In genomic region chr5:66150706-66151300, GRCm38 (mm10) we compare ENCODE assay signal across 8 mouse cellular contexts. TPM values are rescaled to one million over a fixed set of nuclear protein-coding genes. Genes with fewer than 3 reads are reported as not detected.
DNase-seq lines count a peak whose midpoint lies in the region; ATAC-seq lines count a peak whose summit lies in the region.

No protein-coding gene starts in this region.

- H3K9ac ChIP-seq in heart, embryonic 11.5 days (ENCODE audit: low read depth, low read length): peak overlapping the region; percentile 67; the same call in 1 of the 2 replicates
- H3K9ac ChIP-seq in lung, embryonic 16.5 days (ENCODE audit: low read length): peak overlapping the region; percentile 72

- no peak for ATAC-seq in heart, embryonic 11.5 days (replicated peaks; ENCODE audit: insufficient number of reproducible peaks, low FRiP score, low TSS enrichment)
- peak; percentile 89 for ATAC-seq in lung, embryonic 16.5 days (ENCODE audit: low read depth)

- no peaks in the 10 kb centered on the region for H3K36me3 ChIP-seq in embryonic facial prominence, embryonic 10.5 days (replicated peaks)
- no peaks in the 10 kb centered on the region for H3K36me3 ChIP-seq in heart, embryonic 11.5 days (ENCODE audit: control insufficient read depth, insufficient read depth, low read length)
- no peaks in the 10 kb centered on the region for H3K36me3 ChIP-seq in lung, embryonic 16.5 days (ENCODE audit: control insufficient read depth, insufficient read depth, low read length)

- under 1% methylated on average over 43 of the region's 43 CpGs for WGBS in embryonic facial prominence, embryonic 10.5 days
- WGBS in heart, embryonic 11.5 days (ENCODE audit: insufficient replicate concordance): under 1% methylated on average over 43 of the region's 43 CpGs
- under 1% methylated on average over 43 of the region's 43 CpGs for WGBS in lung, embryonic 16.5 days

- peaks cover 72% of the 10 kb centered on the region for H3K27me3 ChIP-seq in embryonic facial prominence, embryonic 10.5 days (replicated peaks; ENCODE audit: low read depth, poor library complexity, severe bottlenecking)
- H3K27me3 ChIP-seq in heart, embryonic 11.5 days (ENCODE audit: control insufficient read depth, insufficient read depth, low read length): peaks cover 4% of the 10 kb centered on the region; the same call in 1 of the 2 replicates
- peaks cover 5% of the 10 kb centered on the region for H3K27me3 ChIP-seq in lung, embryonic 16.5 days (ENCODE audit: control insufficient read depth, insufficient read depth, low read depth, low read length)

- H3K27ac ChIP-seq in embryonic facial prominence, embryonic 10.5 days (replicated peaks): peak overlapping the region; percentile 79
- H3K27ac ChIP-seq in heart, embryonic 11.5 days (ENCODE audit: low read depth, low read length): no peak overlapping the region
- H3K27ac ChIP-seq in lung, embryonic 16.5 days (ENCODE audit: low read length): peak overlapping the region; percentile 98

- DNase-seq in 416B (ENCODE audit: low read depth): peak; percentile 56
- DNase-seq in adrenal gland, adult (ENCODE audit: inconsistent age in 2 of 2, low spot score in 1 of 2): peak; percentile 86 to 95
- DNase-seq in embryonic facial prominence, embryonic 10.5 days (ENCODE audit: low spot score): peak; percentile 80
- peak; percentile 80 for DNase-seq in kidney, adult 9 months
- DNase-seq in ovary, adult 18-20 months (ENCODE audit: low spot score): peak; percentile 78
- DNase-seq in c-Kit-positive CD71-positive TER-119-positive erythroid progenitor cells, embryonic 14.5 days (ENCODE audit: low spot score): no peak

- H3K4me2 ChIP-seq in heart, embryonic 11.5 days: peak overlapping the region; percentile 85
- H3K4me2 ChIP-seq in lung, embryonic 16.5 days (ENCODE audit: low read depth, low read length): peak overlapping the region; percentile 81

- peaks cover 22% of the 10 kb centered on the region for H3K4me1 ChIP-seq in embryonic facial prominence, embryonic 10.5 days
- no peaks in the 10 kb centered on the region; the same call in 1 of the 2 replicates for H3K4me1 ChIP-seq in heart, embryonic 11.5 days (ENCODE audit: control insufficient read depth, insufficient read depth, low read length)
- 0 out of 2 replicates have a peak, but pooled peaks cover 5% of the 10 kb centered on the region for H3K4me1 ChIP-seq in lung, embryonic 16.5 days (replicated peaks; ENCODE audit: control insufficient read depth, insufficient read depth, low read length)

- H3K9me3 ChIP-seq in embryonic facial prominence, embryonic 10.5 days: no peaks in the 10 kb centered on the region
- no peaks in the 10 kb centered on the region for H3K9me3 ChIP-seq in heart, embryonic 11.5 days (replicated peaks; ENCODE audit: control insufficient read depth, low read length)
- H3K9me3 ChIP-seq in lung, embryonic 16.5 days (ENCODE audit: control insufficient read depth, low read length): no peaks in the 10 kb centered on the region

- peak overlapping the region; percentile 62 for H3K4me3 ChIP-seq in embryonic facial prominence, embryonic 10.5 days
- peak overlapping the region; percentile 50 for H3K4me3 ChIP-seq in heart, embryonic 11.5 days (ENCODE audit: low read depth, low read length)
- peak overlapping the region; percentile 67 for H3K4me3 ChIP-seq in lung, embryonic 16.5 days (ENCODE audit: low read length)

RNA-seq across cellular contexts. Expression of gene Rbm47, which starts 22.1 kb away (rescaled TPM):
- polyA plus RNA-seq in embryonic facial prominence, embryonic 10.5 days (2016; fragmentation: Nextera tagmentation; extraction: Ambion mirVana): 3.2 and 4.4 TPM in 2 replicates
- polyA plus RNA-seq in heart, embryonic 11.5 days (2014; fragmentation: Nextera tagmentation; extraction: Ambion mirVana): 1.1 and 1.8 TPM in 2 replicates
- 39.2 and 43.9 TPM in 2 replicates for polyA plus RNA-seq in lung, embryonic 16.5 days (2015; fragmentation: Nextera tagmentation; extraction: Ambion mirVana)
